Mouse (Mus musculus): Measurements from ENCODE around the gene Tulp3.

DNA sequence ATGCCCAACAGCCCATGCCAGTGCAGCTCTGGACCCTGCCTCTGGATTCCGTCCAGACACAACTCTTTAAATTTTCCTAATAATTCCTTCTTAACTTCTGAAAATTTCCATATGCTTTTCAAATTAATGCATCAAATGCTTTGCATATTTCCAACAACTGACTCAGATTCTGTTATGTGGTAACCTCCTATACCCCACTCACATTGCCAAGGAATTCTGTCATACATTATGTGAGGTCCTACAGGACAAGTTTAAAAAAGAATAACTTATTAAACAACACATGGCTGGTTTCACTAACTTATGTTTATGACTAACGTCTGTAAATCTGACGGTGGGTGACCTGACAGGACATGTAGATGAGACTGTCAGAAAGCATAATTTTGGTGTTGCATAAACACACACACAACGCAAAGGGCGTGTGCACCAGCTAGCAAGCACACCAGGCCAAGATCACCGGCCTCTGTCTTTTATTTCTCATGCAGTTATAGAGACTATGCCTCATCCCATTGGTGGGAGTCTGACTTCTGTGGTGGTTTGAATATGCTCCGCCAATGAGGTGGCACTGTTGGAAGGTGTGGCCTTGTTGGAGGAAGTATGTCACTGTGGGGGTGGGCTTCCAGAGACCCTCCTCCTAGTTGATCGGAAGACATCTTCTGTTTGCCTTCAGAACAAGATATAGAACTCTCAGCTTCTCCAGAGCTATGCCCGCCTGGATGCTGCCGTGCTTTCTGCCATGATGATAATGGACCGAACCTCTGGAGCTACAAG, 13.5 kb downstream of the Tulp3 start:
- no peak for TF ChIP-seq GATA1 (IDR thresholded peaks at IDR 0.05; ENCODE audit: low read length)
- TF ChIP-seq TAL1 (IDR thresholded peaks at IDR 0.05; ENCODE audit: low read length): no peak
